Mouse (Mus musculus): ENCODE data around the gene Cfap65. TPM values are rescaled to one million over a fixed set of nuclear protein-coding genes. Genes with fewer than 3 reads are reported as not detected.

The Cfap65 gene
- polyA plus RNA-seq, 1 experiment from 2014 or later: 0.04 TPM

DNA sequence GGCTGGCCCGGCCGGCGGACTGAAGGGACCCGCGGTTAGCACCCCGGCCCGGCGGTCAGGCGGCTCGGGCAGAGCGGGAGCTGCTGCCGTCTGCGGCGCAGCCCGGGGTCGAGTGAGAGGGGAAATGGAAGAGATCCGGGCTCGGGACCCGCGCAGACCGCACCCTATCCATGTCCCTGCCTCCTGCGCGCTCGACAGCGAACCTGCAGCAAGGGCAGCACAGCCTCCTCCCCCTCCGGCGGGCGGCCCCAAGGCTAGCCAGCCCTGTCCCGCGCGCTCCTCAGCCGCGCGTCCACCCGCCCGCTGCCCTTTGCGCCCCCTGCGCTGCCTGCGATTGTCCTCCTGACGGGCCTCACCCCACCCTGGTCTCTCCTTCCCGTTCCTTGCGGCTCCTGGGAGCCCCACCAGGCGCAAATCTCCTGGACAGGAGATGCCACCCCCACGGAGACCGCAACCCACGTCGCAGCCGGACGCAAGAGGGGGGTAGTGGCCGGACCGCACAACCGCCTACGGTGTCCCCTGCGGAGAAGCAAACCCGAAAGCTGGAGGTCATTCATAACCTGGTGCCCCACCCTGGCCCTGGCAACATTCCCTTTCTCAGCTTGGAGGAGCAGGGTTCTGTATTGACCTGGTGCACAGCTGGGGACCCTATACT lies 16.3 kb upstream of the Cfap65 start, which contains the start of gene Ihh:
TSS of gene Ihh (minus strand) at position 117 of the 655 bp plus-strand sequence.
- no peaks in the 10 kb centered on the region for H3K9me3 ChIP-seq
- WGBS: 1% methylated on average over 54 of the region's 55 CpGs
- peaks cover 95% of the 10 kb centered on the region for H3K27me3 ChIP-seq
- peak within 1 kb of the TSS; percentile 46; the same call in 1 of the 2 replicates for H3K9ac ChIP-seq
- H3K4me2 ChIP-seq: peak within 1 kb of the TSS; percentile 57
- H3K4me3 ChIP-seq: peak within 1 kb of the TSS; percentile 31
- H3K27ac ChIP-seq (replicated peaks): no peak within 1 kb of the TSS
- H3K36me3 ChIP-seq: no peaks in the 10 kb centered on the region
- H3K4me1 ChIP-seq (replicated peaks): peaks cover 42% of the 10 kb centered on the region
- no peak for ATAC-seq (ENCODE audit: low read depth)

DNA sequence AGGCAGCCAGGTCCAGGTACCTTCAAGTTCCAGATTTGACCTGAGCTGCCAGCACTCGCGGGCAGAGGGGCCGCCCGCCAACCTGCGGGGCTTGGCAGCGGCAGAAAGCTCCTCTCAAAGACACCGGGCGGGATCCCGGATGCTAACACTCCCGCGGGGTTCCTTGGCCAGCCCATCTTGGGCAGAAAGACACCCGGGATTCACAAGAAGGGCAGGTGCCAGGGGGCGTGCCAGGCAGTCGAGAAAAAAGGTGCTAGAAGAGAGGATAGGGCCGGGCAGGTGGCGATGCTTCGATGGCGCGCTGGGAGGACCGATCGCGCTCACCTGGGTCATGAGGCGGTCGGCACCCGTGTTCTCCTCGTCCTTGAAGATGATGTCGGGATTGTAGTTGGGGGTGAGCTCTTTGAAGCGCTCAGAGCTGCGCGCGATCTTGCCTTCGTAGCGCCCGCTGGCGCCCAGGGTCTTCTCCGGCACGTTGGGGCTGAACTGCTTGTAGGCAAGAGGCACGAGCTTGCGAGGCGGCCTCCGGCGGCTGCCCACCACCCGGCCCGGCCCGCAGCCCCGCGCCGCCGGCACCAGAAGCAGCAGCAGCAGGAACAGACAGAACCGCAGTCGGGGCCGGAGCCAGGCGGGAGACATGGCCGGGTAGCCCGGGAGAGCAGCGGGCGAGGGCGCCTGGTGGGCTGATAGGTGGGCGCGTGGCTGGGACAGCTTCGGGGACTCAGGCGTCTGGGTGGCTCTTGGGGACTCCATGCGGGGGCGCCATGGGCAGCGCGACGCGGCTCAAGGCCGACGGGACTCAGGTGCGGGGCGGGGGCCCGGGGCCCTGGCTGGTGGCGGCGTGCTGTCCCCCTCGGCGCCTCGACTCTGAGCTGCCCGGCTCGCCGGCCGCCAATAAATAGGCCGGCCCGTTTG lies 15.4 kb upstream of the Cfap65 start:
- Histone ChIP-seq H3K4me2 (peak overlapping the region; percentile 57), H3K9ac (peak overlapping the region; percentile 46; the same call in 1 of the 2 replicates), H3K36me3 (no peaks in the 10 kb centered on the region), H3K4me3 (peak overlapping the region; percentile 31), H3K27ac (replicated peaks) (no peak overlapping the region), H3K27me3 (peaks cover 99% of the 10 kb centered on the region), H3K4me1 (replicated peaks) (peaks cover 42% of the 10 kb centered on the region), H3K9me3 (no peaks in the 10 kb centered on the region)
- ATAC-seq (ENCODE audit: low read depth): no peak
- under 1% methylated on average over 79 of the region's 84 CpGs for WGBS

DNA sequence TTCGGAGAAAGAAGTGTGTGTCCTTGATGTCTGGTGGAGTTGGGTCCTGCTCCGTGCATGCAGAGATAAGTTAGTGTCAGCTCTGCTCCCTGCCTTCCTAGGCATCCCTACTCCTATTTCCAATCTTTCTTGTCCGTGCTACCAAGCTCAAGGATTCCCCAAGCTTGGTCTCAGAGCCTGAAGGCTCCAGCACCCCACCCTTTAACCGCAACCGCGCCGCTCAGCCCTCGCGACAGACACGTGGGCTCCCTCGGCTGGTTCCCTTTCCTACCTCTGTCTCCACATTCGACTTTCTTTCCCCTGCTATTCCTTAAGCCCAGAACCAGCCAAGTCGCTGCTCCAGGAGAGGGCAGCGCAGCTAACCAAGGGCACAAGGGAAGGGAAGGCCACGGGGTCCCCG lies 14.7 kb upstream of the Cfap65 start:
- 1% methylated on average over 16 of the region's 16 CpGs for WGBS
- Histone ChIP-seq H3K9ac (no peak overlapping the region), H3K9me3 (no peaks in the 10 kb centered on the region), H3K36me3 (no peaks in the 10 kb centered on the region), H3K27ac (replicated peaks) (no peak overlapping the region), H3K4me1 (replicated peaks) (peaks cover 42% of the 10 kb centered on the region), H3K27me3 (peaks cover 100% of the 10 kb centered on the region), H3K4me3 (peak overlapping the region; percentile 31), H3K4me2 (peak overlapping the region; percentile 57; the same call in 1 of the 2 replicates)
- no peak for ATAC-seq (ENCODE audit: low read depth)

DNA sequence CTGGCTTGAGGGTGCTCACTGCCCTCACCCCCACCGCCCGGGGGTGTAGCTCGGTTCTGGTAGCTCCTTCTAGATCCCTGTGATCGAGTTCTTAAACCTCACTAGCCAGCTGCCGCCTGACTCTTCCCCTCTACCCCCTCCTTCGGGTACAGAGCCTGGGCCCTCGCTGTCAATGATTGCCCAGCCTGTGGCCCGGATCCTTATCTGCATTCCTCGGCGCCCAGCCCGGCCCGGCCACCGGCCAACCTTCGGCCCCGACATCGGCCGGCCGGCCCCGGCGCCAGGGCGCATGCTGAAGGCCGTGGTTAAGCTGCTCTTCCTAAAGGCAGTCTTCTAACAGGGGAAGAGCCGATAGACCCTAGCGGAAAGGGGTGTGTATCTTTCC lies 14.3 kb upstream of the Cfap65 start:
- H3K4me3 ChIP-seq: no peak overlapping the region
- H3K9me3 ChIP-seq: no peaks in the 10 kb centered on the region
- H3K9ac ChIP-seq: no peak overlapping the region
- peaks cover 42% of the 10 kb centered on the region for H3K4me1 ChIP-seq (replicated peaks)
- H3K4me2 ChIP-seq: no peak overlapping the region
- no peaks in the 10 kb centered on the region for H3K36me3 ChIP-seq
- WGBS: 4% methylated on average over 24 of the region's 24 CpGs
- H3K27ac ChIP-seq (replicated peaks): no peak overlapping the region
- ATAC-seq (ENCODE audit: low read depth): 0 out of 2 replicates have a peak, but pooled peaks have one; percentile 8
- H3K27me3 ChIP-seq: peaks cover 100% of the 10 kb centered on the region

DNA sequence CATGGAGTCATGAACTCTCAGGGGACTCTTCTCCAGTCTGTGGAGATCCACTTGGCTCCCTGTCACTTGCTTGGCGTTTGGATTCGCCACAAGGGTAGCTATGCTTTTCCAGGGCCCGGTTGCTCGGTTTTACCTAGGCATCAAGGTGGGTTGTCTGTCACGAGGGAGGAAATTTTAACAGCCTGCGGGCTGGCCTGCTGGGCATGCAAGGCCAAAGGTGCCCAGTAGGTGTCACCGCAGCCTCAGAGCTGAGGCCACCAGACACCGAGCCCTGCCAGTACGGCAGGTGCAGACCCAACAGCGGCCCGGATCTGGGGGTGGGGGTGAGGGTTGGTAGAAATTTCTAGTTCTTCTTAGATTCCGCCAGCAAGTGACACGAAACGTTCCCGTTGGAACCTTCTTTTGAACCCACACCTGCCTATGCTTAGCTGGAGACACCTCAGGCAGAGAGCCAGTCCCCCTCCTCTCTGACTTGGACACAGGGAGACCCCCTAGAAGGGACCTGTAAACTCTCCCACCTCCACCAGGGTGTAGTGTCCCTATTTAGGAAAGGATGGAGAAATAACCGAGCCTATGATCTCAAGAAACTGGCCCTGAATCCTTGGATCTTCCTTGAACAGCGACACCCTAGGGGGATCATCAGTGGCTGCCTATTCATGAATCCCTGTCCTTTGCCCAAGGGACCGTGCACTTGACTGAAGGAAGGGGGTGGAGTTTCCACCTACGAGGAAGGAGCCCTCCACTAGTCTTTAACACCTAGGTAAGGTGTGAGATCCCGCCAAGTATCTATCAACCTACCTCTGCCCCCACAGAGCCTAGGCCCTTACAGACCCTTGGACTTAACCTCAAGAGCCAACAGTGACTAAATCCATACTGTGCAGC lies 13.6 kb upstream of the Cfap65 start:
- Histone ChIP-seq H3K4me2 (peak overlapping the region; percentile 55), H3K4me1 (replicated peaks) (peaks cover 42% of the 10 kb centered on the region), H3K4me3 (no peak overlapping the region), H3K9ac (no peak overlapping the region), H3K27me3 (peaks cover 98% of the 10 kb centered on the region), H3K27ac (replicated peaks) (no peak overlapping the region), H3K36me3 (no peaks in the 10 kb centered on the region), H3K9me3 (no peaks in the 10 kb centered on the region)
- ATAC-seq (ENCODE audit: low read depth): peak; percentile 75
- WGBS: 2% methylated on average over 20 of the region's 20 CpGs

DNA sequence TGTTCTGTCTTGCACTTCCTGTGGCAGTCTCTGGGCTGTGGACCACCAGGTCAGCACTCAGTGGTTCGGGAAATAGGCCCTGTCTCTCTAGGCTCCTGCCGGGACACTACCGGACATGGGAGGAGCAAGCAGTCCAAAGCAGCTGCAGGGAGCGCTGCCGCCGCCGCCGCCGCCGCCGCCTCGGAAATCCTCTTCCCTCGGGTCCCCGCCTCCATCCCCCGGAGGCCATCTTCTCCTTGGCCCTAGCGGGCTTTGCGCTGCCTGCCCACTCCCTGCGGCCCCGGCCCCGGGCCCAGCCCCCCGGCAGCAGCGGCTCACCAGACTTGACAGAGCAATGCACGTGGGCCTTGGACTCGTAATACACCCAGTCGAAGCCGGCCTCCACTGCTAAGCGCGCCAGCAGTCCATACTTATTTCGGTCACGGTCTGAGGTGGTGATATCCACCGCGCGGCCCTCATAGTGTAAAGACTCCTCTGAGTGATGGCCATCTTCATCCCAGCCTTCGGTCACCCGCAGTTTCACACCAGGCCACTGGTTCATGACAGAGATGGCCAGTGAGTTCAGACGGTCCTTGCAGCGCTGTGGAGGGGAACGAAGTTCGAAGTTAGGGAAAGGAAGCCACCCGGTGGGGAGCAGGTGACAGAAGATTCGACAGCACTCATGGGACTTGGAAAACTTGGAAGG lies 12.7 kb upstream of the Cfap65 start:
- Histone ChIP-seq H3K9ac (peak overlapping the region; percentile 64), H3K27ac (replicated peaks) (no peak overlapping the region), H3K27me3 (peaks cover 98% of the 10 kb centered on the region), H3K36me3 (no peaks in the 10 kb centered on the region), H3K4me3 (peak overlapping the region; percentile 30), H3K4me1 (replicated peaks) (peaks cover 42% of the 10 kb centered on the region), H3K4me2 (peak overlapping the region; percentile 55), H3K9me3 (no peaks in the 10 kb centered on the region)
- 0 out of 2 replicates have a peak, but pooled peaks have one; percentile 16 for ATAC-seq (ENCODE audit: low read depth)
- WGBS: 2% methylated on average over 41 of the region's 41 CpGs

DNA sequence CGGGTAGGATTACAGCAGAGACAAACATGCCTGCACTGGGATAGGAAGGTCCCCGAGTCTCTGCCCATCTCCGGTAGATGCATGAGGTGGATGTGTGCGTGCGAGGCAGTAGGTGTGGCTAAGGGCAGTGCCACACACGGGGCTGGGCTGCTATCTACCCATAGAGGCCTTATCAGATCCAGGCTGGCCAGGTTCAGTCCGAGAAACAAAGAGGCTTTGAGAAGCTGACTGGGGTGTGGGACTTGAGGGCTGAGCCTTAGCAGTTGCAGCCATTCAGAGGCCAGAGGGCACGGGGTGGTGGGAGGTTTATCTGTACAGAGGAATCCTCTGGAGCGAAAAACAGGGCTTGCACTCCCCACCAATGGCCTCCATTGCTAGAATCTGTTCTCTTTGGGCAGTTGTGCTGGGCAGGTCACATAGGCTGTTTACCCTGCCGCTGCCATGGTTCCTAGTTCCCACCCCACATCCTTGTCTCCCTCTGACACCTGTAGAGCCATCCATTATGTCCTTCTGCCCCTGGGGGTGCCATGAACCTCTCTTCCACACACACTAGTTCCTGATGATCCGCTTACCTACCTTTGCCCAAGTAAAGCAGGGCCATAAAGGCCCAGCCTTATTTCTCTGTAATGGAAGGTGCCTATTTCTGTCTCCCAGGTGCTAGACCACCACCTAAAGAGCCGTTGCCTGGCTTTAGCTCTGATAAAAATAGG lies 6.4 kb upstream of the Cfap65 start:
- Histone ChIP-seq H3K4me1 (replicated peaks) (no peaks in the 10 kb centered on the region), H3K27me3 (peaks cover 92% of the 10 kb centered on the region), H3K27ac (replicated peaks) (no peak overlapping the region), H3K4me2 (no peak overlapping the region), H3K9me3 (no peaks in the 10 kb centered on the region), H3K9ac (no peak overlapping the region), H3K36me3 (no peaks in the 10 kb centered on the region), H3K4me3 (no peak overlapping the region)
- 63% methylated on average over 12 of the region's 12 CpGs for WGBS
- no peak for ATAC-seq (ENCODE audit: low read depth)

DNA sequence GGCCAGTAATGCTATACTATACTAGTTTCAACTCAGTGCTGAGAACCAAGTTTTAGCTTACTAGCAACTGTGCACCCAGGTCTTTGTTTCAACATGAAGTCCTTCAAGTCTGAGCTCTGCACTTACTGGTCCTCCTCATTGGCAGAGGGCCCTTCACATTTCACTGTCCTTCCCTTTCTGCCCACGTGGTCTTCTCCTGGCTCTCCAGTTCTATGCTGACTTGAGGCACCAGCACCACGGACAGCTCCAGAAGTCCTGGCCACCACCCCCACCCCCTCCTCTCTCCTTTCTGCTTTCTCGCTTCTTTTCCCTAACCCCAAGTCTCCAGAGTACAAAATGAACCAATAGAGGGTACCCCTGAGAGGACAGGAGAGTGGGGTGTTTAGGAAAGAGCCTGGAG lies 4.4 kb upstream of the Cfap65 start:
- Histone ChIP-seq H3K27ac (replicated peaks) (no peak overlapping the region), H3K36me3 (no peaks in the 10 kb centered on the region), H3K9ac (no peak overlapping the region), H3K4me3 (no peak overlapping the region), H3K27me3 (peaks cover 81% of the 10 kb centered on the region), H3K9me3 (no peaks in the 10 kb centered on the region), H3K4me2 (no peak overlapping the region), H3K4me1 (replicated peaks) (no peaks in the 10 kb centered on the region; the same call in 1 of the 2 replicates)
- no peak for ATAC-seq (ENCODE audit: low read depth)
- 4% methylated on average over 3 of the region's 3 CpGs for WGBS

DNA sequence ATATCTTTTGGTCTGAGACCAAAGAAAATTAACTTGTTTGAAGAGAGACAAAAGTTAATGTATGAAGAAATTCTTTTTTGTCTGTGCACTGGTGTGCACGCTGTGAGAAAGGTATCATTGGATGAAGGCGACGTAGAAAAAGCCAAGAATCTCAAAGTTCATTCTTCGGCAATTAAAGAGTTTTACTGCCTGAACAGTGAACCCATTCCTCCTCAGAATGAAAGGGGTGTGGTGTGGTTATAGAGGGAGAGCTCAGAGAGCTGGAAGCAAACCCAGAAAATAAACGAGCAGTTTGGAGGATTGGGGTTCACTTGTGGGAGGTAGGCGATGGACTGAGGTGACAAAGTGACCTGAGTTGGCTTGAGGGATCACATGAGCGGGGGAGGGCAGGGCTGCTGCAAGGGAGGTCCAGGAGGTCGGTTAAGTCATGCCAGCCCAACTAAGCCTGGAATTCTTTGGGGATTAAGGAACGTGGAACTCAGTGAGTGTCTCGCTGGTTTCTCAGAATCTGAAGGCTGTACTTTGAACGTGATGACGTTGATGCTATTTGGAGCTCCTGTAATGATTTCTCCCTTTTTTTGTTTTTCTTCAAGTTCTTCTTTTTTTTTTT lies 927 bp upstream of the Cfap65 start:
- WGBS: 47% methylated on average over 12 of the region's 12 CpGs
- H3K36me3 ChIP-seq: no peaks in the 10 kb centered on the region
- H3K9me3 ChIP-seq: no peaks in the 10 kb centered on the region
- no peak overlapping the region for H3K4me3 ChIP-seq
- no peak for ATAC-seq (ENCODE audit: low read depth)
- no peak overlapping the region for H3K27ac ChIP-seq (replicated peaks)
- H3K4me2 ChIP-seq: no peak overlapping the region
- H3K9ac ChIP-seq: no peak overlapping the region
- no peaks in the 10 kb centered on the region; the same call in 1 of the 2 replicates for H3K4me1 ChIP-seq (replicated peaks)
- peaks cover 76% of the 10 kb centered on the region for H3K27me3 ChIP-seq

DNA sequence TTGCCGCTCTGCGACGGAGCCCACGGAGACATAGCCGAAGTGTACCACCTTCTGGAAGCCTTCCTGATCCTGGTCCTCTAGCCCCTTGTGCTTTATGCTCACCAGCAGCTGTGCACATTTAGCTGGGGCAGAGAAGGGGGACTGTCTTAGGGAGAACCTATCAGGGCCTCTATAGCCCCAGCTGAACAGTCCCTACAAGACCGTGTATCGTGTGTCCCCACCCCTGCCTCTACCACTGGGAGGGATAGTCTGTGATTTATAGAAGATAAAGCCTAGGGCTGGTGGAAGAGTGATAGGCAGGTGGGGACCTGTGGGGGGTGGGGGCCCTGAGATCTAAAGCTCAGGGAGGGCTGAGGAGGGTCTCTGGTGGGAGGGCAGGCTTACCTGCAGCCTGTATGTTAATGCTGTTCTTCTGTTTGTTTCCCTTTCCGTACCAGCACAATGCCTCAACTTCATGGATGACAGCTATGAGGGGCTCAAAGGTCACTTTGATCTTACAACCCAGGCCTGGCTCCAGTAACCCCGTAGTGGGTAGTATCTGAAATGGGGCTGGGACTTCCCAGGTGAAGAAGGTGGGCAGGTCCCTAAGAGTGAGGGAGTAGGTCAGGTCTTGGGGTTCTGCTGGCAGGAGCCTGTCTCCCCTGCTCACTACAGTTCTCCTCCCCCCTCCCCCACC lies 7.6 kb downstream of the Cfap65 start:
- no peak for ATAC-seq (ENCODE audit: low read depth)
- Histone ChIP-seq H3K4me2 (no peak overlapping the region), H3K4me3 (no peak overlapping the region), H3K27ac (replicated peaks) (no peak overlapping the region), H3K9me3 (no peaks in the 10 kb centered on the region), H3K9ac (no peak overlapping the region), H3K36me3 (no peaks in the 10 kb centered on the region), H3K27me3 (peaks cover 63% of the 10 kb centered on the region), H3K4me1 (replicated peaks) (no peaks in the 10 kb centered on the region)
- whole genome bisulfite sequencing: 81% methylated on average over 9 of the region's 9 CpGs

Data from neural tube, embryonic 13.5 days (tissue).